Mouse (Mus musculus) CH12.LX (cell line): Measurements from ENCODE around the gene Cfap54.

Experiments used
- CTCF ChIP-seq, 2 experiments: IDR thresholded peaks in 1 of 2; conservative IDR thresholded peaks in 1 of 2; 2 replicates each; pipeline ENCODE4 v1.5.1; 2011 to 2012; ENCODE audit warnings: low read depth in 2 of 2, low read length in 2 of 2, improper control_type of control experiment in 1 of 2, inconsistent platforms in 1 of 2, mild to moderate bottlenecking in 1 of 2, moderate library complexity in 1 of 2
- EP300 ChIP-seq: IDR thresholded peaks from 2 replicates; pipeline ENCODE4 v1.6.1; 2011; ENCODE audit warnings: low read length, improper control_type of control experiment
- JUN ChIP-seq: IDR thresholded peaks from 2 replicates; pipeline ENCODE4 v1.6.1; 2011; ENCODE audit warnings: low read depth, mild to moderate bottlenecking, low read length, improper control_type of control experiment, moderate library complexity; ENCODE audit not compliant: insufficient read depth
- MAZ ChIP-seq: IDR thresholded peaks from 2 replicates; pipeline ENCODE4 v1.6.1; 2012; ENCODE audit warnings: low read depth, mild to moderate bottlenecking, inconsistent platforms, low read length, improper control_type of control experiment, moderate library complexity
- MXI1 ChIP-seq: IDR thresholded peaks from 2 replicates; pipeline ENCODE4 v1.6.1; 2011; ENCODE audit warnings: mild to moderate bottlenecking, low read depth, low read length, improper control_type of control experiment
- POLR2A ChIP-seq: IDR thresholded peaks from 2 replicates; pipeline ENCODE4 v1.6.1; 2011; ENCODE audit warnings: low read depth, mild to moderate bottlenecking, improper control_type of control experiment, low read length
- POLR2AphosphoS2 ChIP-seq: IDR thresholded peaks from 2 replicates; pipeline ENCODE4 v1.6.1; 2011; ENCODE audit warnings: low read depth, low read length, improper control_type of control experiment
- RAD21 ChIP-seq: IDR thresholded peaks from 2 replicates; pipeline ENCODE4 v1.6.1; 2011; ENCODE audit warnings: low read depth, mild to moderate bottlenecking, low read length, improper control_type of control experiment, moderate library complexity
- USF2 ChIP-seq: conservative IDR thresholded peaks from 2 replicates; pipeline ENCODE4 v1.6.1; 2011; ENCODE audit warnings: low read depth, low read length, improper control_type of control experiment
- ZKSCAN1 ChIP-seq: IDR thresholded peaks from 2 replicates; pipeline ENCODE4 v1.6.1; 2012; ENCODE audit warnings: low read depth, inconsistent platforms, low read length, improper control_type of control experiment, borderline replicate concordance

DNA sequence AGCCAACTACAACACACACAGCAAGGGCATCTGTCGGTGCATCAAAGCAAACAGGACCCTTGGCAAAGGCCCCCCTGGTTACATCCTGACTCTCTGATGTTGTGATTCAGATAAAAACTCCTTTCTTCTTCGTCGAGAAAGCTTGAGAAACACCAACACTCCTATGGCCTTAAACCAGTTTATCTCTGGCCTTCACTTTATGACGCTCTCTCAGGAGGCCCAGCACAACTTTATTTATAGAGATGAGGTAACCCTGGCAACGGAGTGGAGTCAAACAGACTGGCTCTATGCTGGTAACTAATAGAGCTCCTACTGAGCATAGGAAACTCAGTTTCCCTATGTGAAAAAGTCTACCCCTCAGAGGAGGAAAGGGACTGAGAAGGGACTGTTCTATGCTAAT, 146.9 kb downstream of the Cfap54 start:
- TF ChIP-seq MXI1 (no peak), RAD21 (no peak), MAZ (no peak), CTCF (conservative IDR thresholded peaks at IDR 0.05 in 1 of 2, IDR thresholded peaks at IDR 0.05 in 1 of 2; ENCODE audit: low read depth in 2 of 2, low read length in 2 of 2) (no peak), POLR2AphosphoS2 (no peak), USF2 (no peak), POLR2A (no peak), EP300 (no peak), JUN (no peak), ZKSCAN1 (no peak)
